Mouse (Mus musculus) lung, embryonic 15.5 days (tissue): ENCODE data around the gene Gdf7. TPM values are rescaled to one million over a fixed set of nuclear protein-coding genes. Genes with fewer than 3 reads are reported as not detected.

Experiments used
- ATAC-seq: fragments of 200-750 bp; cut with Nextera tagmentation; 2 replicates; pipeline ENCODE4 v1.8.0; 2017; ENCODE audit warnings: moderate number of reproducible peaks, borderline replicate concordance; ENCODE audit not compliant: low FRiP score, low TSS enrichment; ENCODE audit errors: extremely low read depth
- H3K27ac ChIP-seq: fragments of 300-500 bp; sonication (generic); 2 replicates; pipeline ENCODE4 v1.5.1; 2015; ENCODE audit warnings: moderate library complexity, mild to moderate bottlenecking, inconsistent platforms
- H3K27me3 ChIP-seq: fragments of 300-500 bp; sonication (generic); 2 replicates; pipeline ENCODE4 v1.6.1; 2015; ENCODE audit warnings: inconsistent platforms
- H3K36me3 ChIP-seq: fragments of 300-500 bp; sonication (generic); 2 replicates; pipeline ENCODE4 v1.6.1; 2015; ENCODE audit warnings: inconsistent platforms
- H3K4me1 ChIP-seq: fragments of 300-500 bp; sonication (generic); 2 replicates; pipeline ENCODE4 v1.6.1; 2015; ENCODE audit warnings: inconsistent platforms
- H3K4me2 ChIP-seq: fragments of 300-500 bp; sonication (generic); 2 replicates; pipeline ENCODE4 v1.6.1; 2015; ENCODE audit warnings: inconsistent platforms, mild to moderate bottlenecking, moderate library complexity
- H3K4me3 ChIP-seq: fragments of 300-500 bp; sonication (generic); 2 replicates; pipeline ENCODE4 v1.5.1; 2015; ENCODE audit warnings: mild to moderate bottlenecking, inconsistent platforms
- H3K9ac ChIP-seq: fragments of 300-500 bp; sonication (generic); 2 replicates; pipeline ENCODE4 v1.6.1; 2015; ENCODE audit warnings: inconsistent platforms
- H3K9me3 ChIP-seq: fragments of 300-500 bp; sonication (generic); 2 replicates; pipeline ENCODE4 v1.6.1; 2016; ENCODE audit warnings: inconsistent platforms
- WGBS: fragments of 180-500 bp; shearing (Covaris S2); methylation state at CpG from one replicate; pipeline ENCODE4 v1.1.7; 2015; 5-methylcytosine and 5-hydroxymethylcytosine counted together
- polyA plus RNA-seq: library from polyadenylated mRNA; unstranded; fragments of >200 nt; fragmentation: Nextera tagmentation; extraction: Ambion mirVana; gene quantifications from 2 replicates; pipeline ENCODE4 v1.2.1, GENCODE M21; 2015

Gene Gdf7
- polyA plus RNA-seq, 1 experiment from 2014 or later: not detected

GRCm38 (mm10) chr12:8338491-8338890 is 36.7 kb upstream of the Gdf7 start:
- Histone ChIP-seq H3K9me3 (no peaks in the 10 kb centered on the region), H3K9ac (no peak overlapping the region), H3K36me3 (peaks cover 14% of the 10 kb centered on the region), H3K27ac (peak overlapping the region; percentile 23; the same call in 1 of the 2 replicates), H3K4me3 (no peak overlapping the region), H3K4me1 (peaks cover 29% of the 10 kb centered on the region), H3K4me2 (no peak overlapping the region), H3K27me3 (no peaks in the 10 kb centered on the region)
- WGBS: 48% methylated on average over 4 of the region's 4 CpGs
- ATAC-seq: no peak

DNA sequence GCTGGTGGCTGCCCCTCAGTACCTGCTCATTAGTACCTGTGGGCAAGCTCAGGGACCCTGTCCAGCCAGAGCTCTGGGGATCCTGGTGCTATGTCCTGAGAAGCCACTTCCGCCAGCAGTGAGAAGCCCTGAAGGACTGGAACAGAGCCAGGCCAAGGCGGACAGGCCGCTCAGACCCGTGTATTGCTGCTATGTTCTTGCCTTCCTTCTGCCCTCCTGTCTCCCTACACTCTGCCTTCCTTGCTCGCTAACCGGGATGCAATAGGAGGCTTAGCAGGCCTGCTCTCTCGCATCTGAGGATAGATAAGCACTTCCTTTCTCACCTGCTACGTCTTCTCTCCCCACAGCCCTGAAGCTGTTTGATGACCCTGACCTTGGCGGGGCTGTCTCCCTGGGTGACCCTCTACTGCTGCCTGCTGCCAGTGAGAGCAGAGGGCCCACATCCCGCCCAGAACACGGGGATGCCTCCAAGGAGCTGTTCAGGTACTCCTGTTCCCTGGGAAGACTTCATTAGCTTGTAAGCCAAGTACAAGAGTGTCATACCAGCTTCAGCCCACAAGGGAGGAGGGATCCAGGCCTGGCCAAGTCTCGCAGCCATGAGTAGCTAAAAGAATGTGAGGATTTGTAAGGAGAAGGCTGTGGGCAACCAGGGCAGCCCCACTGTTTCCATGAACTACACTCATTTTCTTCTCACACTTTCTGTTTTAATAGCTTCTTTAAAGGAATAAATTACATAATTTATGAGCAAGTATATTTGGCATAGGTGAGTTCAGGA is 35.7 kb upstream of the Gdf7 start:
- ATAC-seq: no peak
- no peaks in the 10 kb centered on the region for H3K9me3 ChIP-seq
- no peaks in the 10 kb centered on the region for H3K27me3 ChIP-seq
- peaks cover 14% of the 10 kb centered on the region for H3K36me3 ChIP-seq
- no peak overlapping the region for H3K27ac ChIP-seq
- H3K9ac ChIP-seq: no peak overlapping the region
- H3K4me2 ChIP-seq: no peak overlapping the region
- no peak overlapping the region for H3K4me3 ChIP-seq
- peaks cover 29% of the 10 kb centered on the region for H3K4me1 ChIP-seq
- 49% methylated on average over 12 of the region's 12 CpGs for WGBS

- WGBS: 77% methylated on average over 10 of the region's 10 CpGs
- no peak for ATAC-seq
- Histone ChIP-seq H3K4me1 (peaks cover 36% of the 10 kb centered on the region), H3K27ac (no peak overlapping the region), H3K4me2 (no peak overlapping the region), H3K4me3 (no peak overlapping the region), H3K36me3 (peaks cover 10% of the 10 kb centered on the region; the same call in 1 of the 2 replicates), H3K9ac (no peak overlapping the region), H3K27me3 (no peaks in the 10 kb centered on the region), H3K9me3 (no peaks in the 10 kb centered on the region)
Measured at GRCm38 (mm10) chr12:8336601-8337285, 35.0 kb upstream of the Gdf7 start.

DNA sequence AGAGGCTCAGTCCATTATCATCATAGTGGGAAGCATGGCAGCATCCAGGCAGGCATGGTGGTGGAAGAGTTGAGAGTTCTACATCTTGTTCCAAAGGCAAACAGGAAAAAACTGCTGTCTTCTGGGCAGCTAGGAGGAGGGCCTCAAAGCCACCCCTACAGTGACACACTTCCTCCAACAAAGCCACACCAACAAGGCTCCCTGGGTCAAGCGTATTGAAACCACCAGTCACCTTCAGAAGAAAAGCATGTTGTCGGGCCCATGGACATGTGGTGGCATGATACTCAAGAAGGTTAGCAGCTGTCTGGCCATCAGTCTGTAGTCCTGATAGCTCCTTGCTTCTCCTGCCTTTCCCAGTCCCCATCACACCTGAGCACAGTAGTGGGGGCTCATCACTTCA is 33.7 kb upstream of the Gdf7 start:
- WGBS: 98% methylated on average over 2 of the region's 2 CpGs
- no peak overlapping the region for H3K27ac ChIP-seq
- no peak overlapping the region for H3K4me2 ChIP-seq
- H3K4me1 ChIP-seq: peaks cover 45% of the 10 kb centered on the region
- no peak overlapping the region for H3K4me3 ChIP-seq
- no peak for ATAC-seq
- H3K36me3 ChIP-seq: 0 out of 2 replicates have a peak, but pooled peaks cover 9% of the 10 kb centered on the region
- H3K9ac ChIP-seq: no peak overlapping the region
- H3K27me3 ChIP-seq: no peaks in the 10 kb centered on the region
- H3K9me3 ChIP-seq: no peaks in the 10 kb centered on the region

- no peak overlapping the region for H3K4me3 ChIP-seq
- no peak overlapping the region for H3K4me2 ChIP-seq
- 72% methylated on average over 4 of the region's 4 CpGs for WGBS
- 0 out of 2 replicates have a peak, but pooled peaks cover 14% of the 10 kb centered on the region for H3K36me3 ChIP-seq
- H3K27me3 ChIP-seq: no peaks in the 10 kb centered on the region
- H3K9ac ChIP-seq: no peak overlapping the region
- ATAC-seq: no peak
- no peaks in the 10 kb centered on the region for H3K9me3 ChIP-seq
- H3K27ac ChIP-seq: no peak overlapping the region
- peaks cover 36% of the 10 kb centered on the region for H3K4me1 ChIP-seq
Measured at GRCm38 (mm10) chr12:8334261-8334660, 32.5 kb upstream of the Gdf7 start.

DNA sequence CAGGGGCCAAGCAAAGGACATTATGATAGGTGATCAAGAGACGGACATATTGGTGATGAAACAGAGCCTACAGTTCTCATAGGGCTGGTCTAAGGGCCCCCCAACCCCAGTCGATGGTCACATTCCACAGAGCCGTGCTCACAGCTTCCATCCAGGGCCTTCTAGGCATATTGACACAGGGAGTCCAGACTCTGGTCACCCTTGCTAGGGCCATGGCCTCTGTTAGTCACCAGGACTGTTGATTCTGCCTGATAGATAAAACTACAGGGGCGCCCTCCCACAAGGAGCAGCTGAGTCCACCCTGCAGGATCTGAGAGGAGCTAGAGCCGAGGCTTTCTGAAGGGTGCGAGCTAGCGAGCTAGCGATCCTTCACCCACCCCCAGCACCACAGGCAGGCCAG is 31.9 kb upstream of the Gdf7 start:
- Histone ChIP-seq H3K9me3 (no peaks in the 10 kb centered on the region), H3K4me3 (no peak overlapping the region), H3K4me1 (peaks cover 30% of the 10 kb centered on the region), H3K27ac (no peak overlapping the region), H3K27me3 (no peaks in the 10 kb centered on the region), H3K4me2 (no peak overlapping the region), H3K9ac (no peak overlapping the region), H3K36me3 (0 out of 2 replicates have a peak, but pooled peaks cover 19% of the 10 kb centered on the region)
- WGBS: 68% methylated on average over 8 of the region's 8 CpGs
- no peak for ATAC-seq

DNA sequence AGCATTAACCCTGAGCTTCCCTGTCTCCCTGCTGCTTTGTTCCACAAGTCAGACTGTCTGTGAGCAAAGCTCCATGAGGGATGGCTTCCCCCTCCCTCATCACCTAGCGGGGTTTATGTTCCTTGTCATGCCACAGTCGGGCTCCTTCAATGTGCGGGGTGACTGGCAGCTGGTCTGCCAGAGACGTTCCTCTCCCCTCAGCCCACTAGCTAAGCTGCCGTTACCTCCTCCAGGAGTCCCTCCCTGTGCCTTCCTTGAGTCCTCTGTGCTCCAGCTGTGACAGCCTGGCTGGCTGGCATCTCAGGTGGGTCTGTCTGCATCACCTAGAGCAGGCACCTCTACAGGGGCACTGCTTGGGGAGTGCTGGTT is 30.4 kb upstream of the Gdf7 start:
- H3K36me3 ChIP-seq: 0 out of 2 replicates have a peak, but pooled peaks cover 15% of the 10 kb centered on the region
- H3K4me2 ChIP-seq: no peak overlapping the region
- H3K4me1 ChIP-seq: peaks cover 33% of the 10 kb centered on the region
- no peaks in the 10 kb centered on the region for H3K9me3 ChIP-seq
- no peak overlapping the region for H3K27ac ChIP-seq
- WGBS: 56% methylated on average over 5 of the region's 5 CpGs
- H3K9ac ChIP-seq: no peak overlapping the region
- H3K27me3 ChIP-seq: no peaks in the 10 kb centered on the region
- no peak for ATAC-seq
- no peak overlapping the region for H3K4me3 ChIP-seq

DNA sequence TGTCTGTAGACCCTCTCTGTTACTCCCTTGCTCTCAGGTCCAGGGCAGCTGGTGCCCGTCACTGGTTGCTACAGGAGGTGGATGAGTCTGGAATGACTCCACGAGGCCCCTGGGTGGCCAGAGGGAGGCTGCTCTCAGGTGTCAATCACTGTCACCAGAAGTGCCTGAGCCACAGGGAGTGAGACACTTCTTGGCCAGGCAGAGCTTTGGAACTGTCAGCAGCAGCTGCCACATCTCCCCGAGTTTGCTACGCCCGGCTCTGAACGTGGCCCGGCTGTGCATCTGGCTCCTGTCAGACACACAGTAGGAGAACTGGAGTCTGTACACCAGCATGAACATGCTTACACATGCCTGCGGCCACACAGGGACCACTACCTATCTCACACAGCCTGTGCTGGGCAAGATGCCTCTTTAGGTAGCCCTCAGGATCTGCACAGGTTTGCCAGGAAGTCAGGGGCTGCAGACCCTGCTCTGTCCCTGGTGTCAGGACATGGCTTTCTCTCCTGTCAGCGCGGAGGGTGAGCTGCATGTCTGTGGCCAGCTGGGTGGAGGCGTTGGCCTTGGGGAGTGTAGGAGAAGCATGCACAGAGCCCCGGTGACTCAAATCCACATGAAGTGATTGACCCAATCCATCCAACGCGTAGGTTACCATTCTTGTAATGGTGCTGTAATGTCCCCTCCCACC is 29.9 kb upstream of the Gdf7 start:
- peaks cover 33% of the 10 kb centered on the region for H3K4me1 ChIP-seq
- H3K27me3 ChIP-seq: no peaks in the 10 kb centered on the region
- H3K27ac ChIP-seq: no peak overlapping the region
- WGBS: 37% methylated on average over 14 of the region's 14 CpGs
- 0 out of 2 replicates have a peak, but pooled peaks cover 10% of the 10 kb centered on the region for H3K36me3 ChIP-seq
- no peak overlapping the region for H3K4me2 ChIP-seq
- peak; percentile 75; the same call in 1 of the 2 replicates for ATAC-seq
- H3K9me3 ChIP-seq: no peaks in the 10 kb centered on the region
- H3K9ac ChIP-seq: no peak overlapping the region
- no peak overlapping the region for H3K4me3 ChIP-seq

DNA sequence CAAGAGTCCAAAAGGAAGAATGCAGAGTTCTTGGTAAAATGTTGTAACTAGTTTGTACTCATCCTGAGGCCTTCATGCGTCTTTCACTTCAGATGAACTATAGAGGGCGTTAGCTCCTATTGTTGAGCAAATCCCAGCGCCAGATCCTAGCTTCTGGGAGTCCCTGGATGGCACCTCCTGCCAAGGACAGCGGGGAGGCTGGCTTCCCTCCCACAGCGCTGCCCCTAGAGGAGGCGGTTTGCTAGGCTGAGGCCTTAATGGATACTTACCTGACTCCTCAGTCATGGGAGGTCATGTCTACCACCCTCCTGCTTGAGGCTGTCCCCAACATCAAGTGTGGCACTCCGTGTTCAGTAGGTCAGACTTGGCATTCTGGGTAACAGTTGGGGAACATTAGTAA is 27.5 kb upstream of the Gdf7 start:
- H3K4me2 ChIP-seq: no peak overlapping the region
- H3K4me3 ChIP-seq: no peak overlapping the region
- no peak overlapping the region for H3K27ac ChIP-seq
- H3K36me3 ChIP-seq: 0 out of 2 replicates have a peak, but pooled peaks cover 10% of the 10 kb centered on the region
- 93% methylated on average over 7 of the region's 7 CpGs for WGBS
- ATAC-seq: no peak
- no peaks in the 10 kb centered on the region for H3K9me3 ChIP-seq
- H3K4me1 ChIP-seq: peaks cover 33% of the 10 kb centered on the region
- H3K9ac ChIP-seq: no peak overlapping the region
- no peaks in the 10 kb centered on the region for H3K27me3 ChIP-seq

- ATAC-seq: no peak
- 92% methylated on average over 1 of the region's 1 CpGs for WGBS
- Histone ChIP-seq H3K9ac (no peak overlapping the region), H3K9me3 (no peaks in the 10 kb centered on the region), H3K36me3 (0 out of 2 replicates have a peak, but pooled peaks cover 10% of the 10 kb centered on the region), H3K4me3 (no peak overlapping the region), H3K27me3 (no peaks in the 10 kb centered on the region), H3K4me1 (peaks cover 33% of the 10 kb centered on the region), H3K27ac (0 out of 2 replicates have a peak overlapping the region, but pooled peaks have one; percentile 15), H3K4me2 (no peak overlapping the region)
Measured at GRCm38 (mm10) chr12:8327675-8328053, 25.9 kb upstream of the Gdf7 start.

DNA sequence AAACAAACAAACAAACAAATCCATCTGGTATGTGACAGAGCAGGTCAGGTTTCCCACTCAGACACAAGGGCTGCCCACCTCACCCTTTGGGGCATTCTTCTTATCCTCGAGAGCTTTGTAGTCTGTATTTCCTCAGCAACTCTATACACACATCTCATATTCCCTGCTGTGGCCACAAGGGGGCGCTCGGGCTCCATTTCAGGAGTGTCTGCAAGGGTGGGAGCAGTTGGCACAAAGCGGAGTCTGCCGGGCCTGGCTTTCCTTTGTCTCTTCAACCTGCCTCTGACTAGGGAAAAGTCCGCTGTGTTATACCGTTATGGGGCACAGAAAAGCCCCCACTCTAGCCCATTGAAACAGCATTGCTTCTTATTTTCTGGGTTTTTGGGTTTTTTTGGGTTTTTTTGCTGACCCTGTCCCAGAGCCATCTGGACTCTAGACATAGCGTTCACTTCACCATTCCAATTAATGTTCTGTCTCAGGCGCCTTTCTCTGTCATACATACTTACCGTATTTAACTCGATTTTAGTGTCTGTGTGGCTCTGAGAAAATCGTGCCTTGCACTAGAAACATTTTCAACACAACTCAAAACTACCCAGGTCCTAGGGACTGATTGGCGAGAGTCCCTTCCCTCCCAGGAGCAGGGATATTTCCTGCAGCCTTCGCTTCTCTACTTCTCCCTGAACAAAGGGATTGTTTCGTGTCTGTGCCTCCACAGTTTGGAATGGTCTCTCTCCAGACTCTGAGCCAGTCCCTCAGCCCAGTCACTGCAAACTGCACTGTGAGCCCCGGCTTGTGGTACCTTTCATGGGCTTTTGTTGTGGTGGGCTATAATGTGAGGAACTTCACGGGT is 25.3 kb upstream of the Gdf7 start:
- Histone ChIP-seq H3K4me2 (no peak overlapping the region), H3K4me3 (no peak overlapping the region), H3K27ac (0 out of 2 replicates have a peak overlapping the region, but pooled peaks have one; percentile 15), H3K36me3 (peaks cover 10% of the 10 kb centered on the region; the same call in 1 of the 2 replicates), H3K4me1 (peaks cover 29% of the 10 kb centered on the region), H3K27me3 (no peaks in the 10 kb centered on the region), H3K9ac (no peak overlapping the region), H3K9me3 (no peaks in the 10 kb centered on the region)
- 33% methylated on average over 17 of the region's 17 CpGs for WGBS
- ATAC-seq: peak; percentile 69
